Mouse (Mus musculus): ENCODE data around the gene Trim26.
A peak's percentile ranks its signal among the peaks of the same experiment; 100 is the strongest.
"Not testable (repeated sequence)": the region's sequence is repeated elsewhere in the genome, so short reads cannot be mapped to it uniquely, and the experiment has no call there.

Gene Trim26

GRCm38 (mm10) chr17:36836874-36837647, at the start of gene Trim26:
TSS of gene Trim26 (plus strand) at chr17:36837134.
- DNase-seq (ENCODE audit: inconsistent age in 2 of 2, low spot score in 1 of 2), result peak; percentile 99 to 100

- no peak for DNase-seq (ENCODE audit: inconsistent age in 2 of 2, low spot score in 1 of 2)
Measured at GRCm38 (mm10) chr17:36788351-36788750, 48.6 kb upstream of the Trim26 start.

GRCm38 (mm10) chr17:36788801-36789200, 48.1 kb upstream of the Trim26 start:
- DNase-seq (ENCODE audit: inconsistent age in 2 of 2, low spot score in 1 of 2), result peak; percentile 63 to 90

- no peak for DNase-seq (ENCODE audit: inconsistent age in 2 of 2, low spot score in 1 of 2)
Measured at GRCm38 (mm10) chr17:36799493-36799892, 37.4 kb upstream of the Trim26 start.

GRCm38 (mm10) chr17:36799921-36800462, 36.9 kb upstream of the Trim26 start:
- DNase-seq (ENCODE audit: inconsistent age in 2 of 2, low spot score in 1 of 2), result not testable (repeated sequence)

- DNase-seq (ENCODE audit: inconsistent age in 2 of 2, low spot score in 1 of 2), result no peak
Measured at GRCm38 (mm10) chr17:36811871-36812270, 25.1 kb upstream of the Trim26 start, which contains the start of gene H2-M10.6. TSS of gene H2-M10.6 (plus strand) at chr17:36812171.

GRCm38 (mm10) chr17:36824005-36824404, 12.9 kb upstream of the Trim26 start:
- DNase-seq (ENCODE audit: inconsistent age in 2 of 2, low spot score in 1 of 2), result peak; percentile 42 to 87

- peak in 1 of 2 experiments; percentile 42 for DNase-seq (ENCODE audit: inconsistent age in 2 of 2, low spot score in 1 of 2)
Measured at GRCm38 (mm10) chr17:36825525-36825924, 11.4 kb upstream of the Trim26 start.

GRCm38 (mm10) chr17:36826002-36826401, 10.9 kb upstream of the Trim26 start:
- peak; percentile 84 to 95 for DNase-seq (ENCODE audit: inconsistent age in 2 of 2, low spot score in 1 of 2)

- no peak for DNase-seq (ENCODE audit: inconsistent age in 2 of 2, low spot score in 1 of 2)
Measured at GRCm38 (mm10) chr17:36828488-36828887, 8.4 kb upstream of the Trim26 start.

GRCm38 (mm10) chr17:36830470-36830869, 6.5 kb upstream of the Trim26 start:
- no peak for DNase-seq (ENCODE audit: inconsistent age in 2 of 2, low spot score in 1 of 2)

- DNase-seq (ENCODE audit: inconsistent age in 2 of 2, low spot score in 1 of 2), result no peak
Measured at GRCm38 (mm10) chr17:36832694-36833093, 4.2 kb upstream of the Trim26 start.

- DNase-seq (ENCODE audit: inconsistent age in 2 of 2, low spot score in 1 of 2), result peak; percentile 74 to 88
Measured at GRCm38 (mm10) chr17:36835591-36836426, 1.1 kb upstream of the Trim26 start.

- DNase-seq (ENCODE audit: inconsistent age in 2 of 2, low spot score in 1 of 2), result peak in 1 of 2 experiments; percentile 36
Measured at GRCm38 (mm10) chr17:36836427-36836812, 514 bp upstream of the Trim26 start.

- no peak for DNase-seq (ENCODE audit: inconsistent age in 2 of 2, low spot score in 1 of 2)
Measured at GRCm38 (mm10) chr17:36839001-36839400, 2.1 kb downstream of the Trim26 start.

GRCm38 (mm10) chr17:36839931-36840330, 3.0 kb downstream of the Trim26 start:
- DNase-seq (ENCODE audit: inconsistent age in 2 of 2, low spot score in 1 of 2), result no peak

- peak in 1 of 2 experiments; percentile 72 for DNase-seq (ENCODE audit: inconsistent age in 2 of 2, low spot score in 1 of 2)
Measured at GRCm38 (mm10) chr17:36840961-36841445, 4.1 kb downstream of the Trim26 start.

GRCm38 (mm10) chr17:36843696-36844095, 6.8 kb downstream of the Trim26 start:
- DNase-seq (ENCODE audit: inconsistent age in 2 of 2, low spot score in 1 of 2), result no peak

GRCm38 (mm10) chr17:36844286-36844719, 7.4 kb downstream of the Trim26 start:
- no peak for DNase-seq (ENCODE audit: inconsistent age in 2 of 2, low spot score in 1 of 2)

- DNase-seq (ENCODE audit: inconsistent age in 2 of 2, low spot score in 1 of 2), result peak; percentile 82 to 91
Measured at GRCm38 (mm10) chr17:36844725-36845124, 7.8 kb downstream of the Trim26 start.

- no peak for DNase-seq (ENCODE audit: inconsistent age in 2 of 2, low spot score in 1 of 2)
Measured at GRCm38 (mm10) chr17:36848911-36849310, 12.0 kb downstream of the Trim26 start.
